ENCODE assay signal across 8 mouse cellular contexts in genomic region chr11:117790286-117790685, GRCm38 (mm10). TPM values are rescaled to one million over a fixed set of nuclear protein-coding genes. Genes with fewer than 3 reads are reported as not detected.
A peak's percentile ranks its signal among the peaks of the same experiment; 100 is the strongest.
DNase-seq lines count a peak whose midpoint lies in the region; ATAC-seq lines count a peak whose summit lies in the region.

No protein-coding gene starts in this region.

- peak overlapping the region; percentile 36 for H3K4me3 ChIP-seq in forebrain, embryonic 10.5 days
- H3K4me3 ChIP-seq in forebrain, embryonic 15.5 days, result no peak overlapping the region
- peak overlapping the region; percentile 16 for H3K4me3 ChIP-seq in intestine, embryonic 14.5 days (ENCODE audit: low read depth, low read length)
- peak overlapping the region; percentile 8; the same call in 1 of the 2 replicates for H3K4me3 ChIP-seq in limb, embryonic 13.5 days
- H3K4me3 ChIP-seq in midbrain, embryonic 13.5 days (replicated peaks), result no peak overlapping the region
- peak overlapping the region; percentile 33 for H3K4me3 ChIP-seq in stomach, embryonic 16.5 days (replicated peaks; ENCODE audit: low read length)

- DNase-seq in forebrain, embryonic 10.5 days (ENCODE audit: extremely low spot score, low spot score), result peak; percentile 73
- DNase-seq in c-Kit-negative CD71-positive TER-119-positive erythroid progenitor cells, embryonic 14.5 days (ENCODE audit: low read depth, low spot score), result peak; percentile 73
- peak; percentile 66 for DNase-seq in gastrocnemius, postnatal 25 days
- DNase-seq in intestine, embryonic 14.5 days (ENCODE audit: low spot score), result peak; percentile 91

- no peak overlapping the region for H3K4me2 ChIP-seq in forebrain, embryonic 15.5 days (replicated peaks)
- H3K4me2 ChIP-seq in intestine, embryonic 14.5 days (ENCODE audit: low read length), result peak overlapping the region; percentile 42
- peak overlapping the region; percentile 49 for H3K4me2 ChIP-seq in limb, embryonic 13.5 days (replicated peaks)
- H3K4me2 ChIP-seq in midbrain, embryonic 13.5 days (replicated peaks), result no peak overlapping the region
- H3K4me2 ChIP-seq in stomach, embryonic 16.5 days (ENCODE audit: low read depth, low read length), result peak overlapping the region; percentile 69

- no peaks in the 10 kb centered on the region for H3K9me3 ChIP-seq in forebrain, embryonic 10.5 days
- no peaks in the 10 kb centered on the region for H3K9me3 ChIP-seq in forebrain, embryonic 15.5 days
- H3K9me3 ChIP-seq in intestine, embryonic 14.5 days (ENCODE audit: control insufficient read depth, low read length), result no peaks in the 10 kb centered on the region
- no peaks in the 10 kb centered on the region; the same call in 1 of the 2 replicates for H3K9me3 ChIP-seq in limb, embryonic 13.5 days
- H3K9me3 ChIP-seq in midbrain, embryonic 13.5 days, result no peaks in the 10 kb centered on the region
- no peaks in the 10 kb centered on the region for H3K9me3 ChIP-seq in stomach, embryonic 16.5 days (replicated peaks; ENCODE audit: control insufficient read depth, low read length)

- no peak for ATAC-seq in forebrain, embryonic 15.5 days (replicated peaks)
- peak; percentile 49 for ATAC-seq in intestine, embryonic 14.5 days (replicated peaks; ENCODE audit: low FRiP score, low TSS enrichment, low read depth)
- ATAC-seq in limb, embryonic 13.5 days (ENCODE audit: low FRiP score, low read depth), result peak; percentile 21; the same call in 1 of the 2 replicates
- ATAC-seq in midbrain, embryonic 13.5 days, result peak; percentile 34; the same call in 1 of the 2 replicates
- ATAC-seq in stomach, embryonic 16.5 days (ENCODE audit: insufficient read depth, low FRiP score), result peak; percentile 41

- H3K27me3 ChIP-seq in forebrain, embryonic 10.5 days (ENCODE audit: poor library complexity, severe bottlenecking), result peaks cover 50% of the 10 kb centered on the region
- H3K27me3 ChIP-seq in forebrain, embryonic 15.5 days, result no peaks in the 10 kb centered on the region
- no peaks in the 10 kb centered on the region for H3K27me3 ChIP-seq in intestine, embryonic 14.5 days (replicated peaks; ENCODE audit: control insufficient read depth, insufficient read depth, low read length)
- H3K27me3 ChIP-seq in limb, embryonic 13.5 days, result no peaks in the 10 kb centered on the region; the same call in none of the 2 replicates
- H3K27me3 ChIP-seq in midbrain, embryonic 13.5 days, result peaks cover 35% of the 10 kb centered on the region
- H3K27me3 ChIP-seq in stomach, embryonic 16.5 days (ENCODE audit: control insufficient read depth, insufficient read depth, low read length), result no peaks in the 10 kb centered on the region

- peaks cover 35% of the 10 kb centered on the region for H3K4me1 ChIP-seq in forebrain, embryonic 10.5 days
- no peaks in the 10 kb centered on the region for H3K4me1 ChIP-seq in forebrain, embryonic 15.5 days
- peaks cover 13% of the 10 kb centered on the region for H3K4me1 ChIP-seq in intestine, embryonic 14.5 days (replicated peaks; ENCODE audit: control insufficient read depth, insufficient read depth, low read length)
- H3K4me1 ChIP-seq in limb, embryonic 13.5 days, result peaks cover 25% of the 10 kb centered on the region
- H3K4me1 ChIP-seq in midbrain, embryonic 13.5 days (replicated peaks), result peaks cover 5% of the 10 kb centered on the region; the same call in 1 of the 2 replicates
- H3K4me1 ChIP-seq in stomach, embryonic 16.5 days (ENCODE audit: control insufficient read depth, insufficient read depth, low read length), result peaks cover 17% of the 10 kb centered on the region

- no peak overlapping the region for H3K9ac ChIP-seq in forebrain, embryonic 15.5 days (replicated peaks)
- H3K9ac ChIP-seq in intestine, embryonic 14.5 days (ENCODE audit: low read length), result no peak overlapping the region
- H3K9ac ChIP-seq in limb, embryonic 13.5 days, result no peak overlapping the region
- H3K9ac ChIP-seq in midbrain, embryonic 13.5 days (replicated peaks), result no peak overlapping the region
- peak overlapping the region; percentile 70 for H3K9ac ChIP-seq in stomach, embryonic 16.5 days (ENCODE audit: low read length)

- 7% methylated on average over 14 of the region's 14 CpGs for WGBS in forebrain, embryonic 10.5 days
- 8% methylated on average over 14 of the region's 14 CpGs for WGBS in forebrain, embryonic 15.5 days
- WGBS in intestine, embryonic 14.5 days, result 4% methylated on average over 14 of the region's 14 CpGs
- 6% methylated on average over 14 of the region's 14 CpGs for WGBS in limb, embryonic 13.5 days
- WGBS in midbrain, embryonic 13.5 days, result 5% methylated on average over 14 of the region's 14 CpGs
- WGBS in stomach, embryonic 16.5 days, result 4% methylated on average over 14 of the region's 14 CpGs

- peak overlapping the region; percentile 27; the same call in 1 of the 2 replicates for H3K27ac ChIP-seq in forebrain, embryonic 10.5 days
- H3K27ac ChIP-seq in forebrain, embryonic 15.5 days (replicated peaks), result no peak overlapping the region
- peak overlapping the region; percentile 77 for H3K27ac ChIP-seq in intestine, embryonic 14.5 days (ENCODE audit: low read depth)
- H3K27ac ChIP-seq in limb, embryonic 13.5 days, result no peak overlapping the region
- H3K27ac ChIP-seq in midbrain, embryonic 13.5 days, result no peak overlapping the region
- peak overlapping the region; percentile 76 for H3K27ac ChIP-seq in stomach, embryonic 16.5 days (ENCODE audit: low read length)

- no peaks in the 10 kb centered on the region for H3K36me3 ChIP-seq in forebrain, embryonic 10.5 days (replicated peaks)
- no peaks in the 10 kb centered on the region for H3K36me3 ChIP-seq in forebrain, embryonic 15.5 days
- H3K36me3 ChIP-seq in intestine, embryonic 14.5 days (ENCODE audit: control insufficient read depth, insufficient read depth, low read length), result no peaks in the 10 kb centered on the region
- no peaks in the 10 kb centered on the region for H3K36me3 ChIP-seq in limb, embryonic 13.5 days
- H3K36me3 ChIP-seq in midbrain, embryonic 13.5 days, result no peaks in the 10 kb centered on the region
- no peaks in the 10 kb centered on the region for H3K36me3 ChIP-seq in stomach, embryonic 16.5 days (ENCODE audit: control insufficient read depth, insufficient read depth, low read length)

RNA-seq across cellular contexts. Expression of gene 6030468B19Rik, which starts 7.2 kb away (rescaled TPM):
- polyA plus RNA-seq in forebrain, embryonic 10.5 days (2016; fragmentation: Nextera tagmentation; extraction: Ambion mirVana), result 1.8 and 3.2 TPM in 2 replicates
- 0.18 TPM in 1 of 2 replicates, not detected in the other for polyA plus RNA-seq in forebrain, embryonic 15.5 days (2015; fragmentation: Nextera tagmentation; extraction: Ambion mirVana)
- total RNA-seq in gastrocnemius, postnatal 25 days (2021), result not detected
- 0.28 TPM in 2 replicates for polyA plus RNA-seq in intestine, embryonic 14.5 days (2014; fragmentation: Nextera tagmentation; extraction: Ambion mirVana)
- polyA plus RNA-seq in limb, embryonic 13.5 days (2015; fragmentation: Nextera tagmentation; extraction: Ambion mirVana), result 0.41 and 0.60 TPM in 2 replicates
- polyA plus RNA-seq in midbrain, embryonic 13.5 days (2015; fragmentation: Nextera tagmentation; extraction: Ambion mirVana), result not detected in 2 replicates
- polyA plus RNA-seq in stomach, embryonic 16.5 days (2015; fragmentation: Nextera tagmentation; extraction: Ambion mirVana), result 2.5 and 4.7 TPM in 2 replicates

RNA-seq across cellular contexts. Expression of gene Tmc6, which starts 8.3 kb away (rescaled TPM):
- 11.0 and 12.2 TPM in 2 replicates for polyA plus RNA-seq in forebrain, embryonic 10.5 days (2016; fragmentation: Nextera tagmentation; extraction: Ambion mirVana)
- 1.9 and 2.6 TPM in 2 replicates for polyA plus RNA-seq in forebrain, embryonic 15.5 days (2015; fragmentation: Nextera tagmentation; extraction: Ambion mirVana)
- 1 to 10 TPM; 6.8 to 7.8 TPM for total RNA-seq in gastrocnemius, postnatal 25 days (2021)
- polyA plus RNA-seq in intestine, embryonic 14.5 days (2014; fragmentation: Nextera tagmentation; extraction: Ambion mirVana), result 20.7 and 26.1 TPM in 2 replicates
- 19.0 and 23.9 TPM in 2 replicates for polyA plus RNA-seq in limb, embryonic 13.5 days (2015; fragmentation: Nextera tagmentation; extraction: Ambion mirVana)
- 3.9 and 4.1 TPM in 2 replicates for polyA plus RNA-seq in midbrain, embryonic 13.5 days (2015; fragmentation: Nextera tagmentation; extraction: Ambion mirVana)
- 31.6 and 36.8 TPM in 2 replicates for polyA plus RNA-seq in stomach, embryonic 16.5 days (2015; fragmentation: Nextera tagmentation; extraction: Ambion mirVana)

RNA-seq across cellular contexts. Expression of gene Tmc8, which starts 8.4 kb away (rescaled TPM):
- polyA plus RNA-seq in forebrain, embryonic 10.5 days (2016; fragmentation: Nextera tagmentation; extraction: Ambion mirVana), result 1.4 and 1.5 TPM in 2 replicates
- 0.43 and 0.45 TPM in 2 replicates for polyA plus RNA-seq in forebrain, embryonic 15.5 days (2015; fragmentation: Nextera tagmentation; extraction: Ambion mirVana)
- 1 to 10 TPM in 1 of 2 experiments, under 1 TPM in 1; 0.56 to 1.6 TPM for total RNA-seq in gastrocnemius, postnatal 25 days (2021)
- polyA plus RNA-seq in intestine, embryonic 14.5 days (2014; fragmentation: Nextera tagmentation; extraction: Ambion mirVana), result 3.8 and 5.2 TPM in 2 replicates
- 0.81 and 1.4 TPM in 2 replicates for polyA plus RNA-seq in limb, embryonic 13.5 days (2015; fragmentation: Nextera tagmentation; extraction: Ambion mirVana)
- 1.3 and 1.4 TPM in 2 replicates for polyA plus RNA-seq in midbrain, embryonic 13.5 days (2015; fragmentation: Nextera tagmentation; extraction: Ambion mirVana)
- polyA plus RNA-seq in stomach, embryonic 16.5 days (2015; fragmentation: Nextera tagmentation; extraction: Ambion mirVana), result 3.2 and 3.7 TPM in 2 replicates

RNA-seq across cellular contexts. Expression of gene Gm20708, which starts 19.2 kb away (rescaled TPM):
- 0.17 and 0.58 TPM in 2 replicates for polyA plus RNA-seq in forebrain, embryonic 10.5 days (2016; fragmentation: Nextera tagmentation; extraction: Ambion mirVana)
- 0.72 and 0.79 TPM in 2 replicates for polyA plus RNA-seq in forebrain, embryonic 15.5 days (2015; fragmentation: Nextera tagmentation; extraction: Ambion mirVana)
- total RNA-seq in gastrocnemius, postnatal 25 days (2021), result 1 to 10 TPM; 1.0 to 1.1 TPM
- 0.83 TPM in 1 of 2 replicates, not detected in the other for polyA plus RNA-seq in intestine, embryonic 14.5 days (2014; fragmentation: Nextera tagmentation; extraction: Ambion mirVana)
- 0.60 and 0.72 TPM in 2 replicates for polyA plus RNA-seq in limb, embryonic 13.5 days (2015; fragmentation: Nextera tagmentation; extraction: Ambion mirVana)
- 0.55 and 0.70 TPM in 2 replicates for polyA plus RNA-seq in midbrain, embryonic 13.5 days (2015; fragmentation: Nextera tagmentation; extraction: Ambion mirVana)
- polyA plus RNA-seq in stomach, embryonic 16.5 days (2015; fragmentation: Nextera tagmentation; extraction: Ambion mirVana), result 0.16 and 0.68 TPM in 2 replicates

RNA-seq across cellular contexts. Expression of gene Syngr2, which starts 19.2 kb away (rescaled TPM):
- 36.9 and 38.0 TPM in 2 replicates for polyA plus RNA-seq in forebrain, embryonic 10.5 days (2016; fragmentation: Nextera tagmentation; extraction: Ambion mirVana)
- 12.3 and 12.6 TPM in 2 replicates for polyA plus RNA-seq in forebrain, embryonic 15.5 days (2015; fragmentation: Nextera tagmentation; extraction: Ambion mirVana)
- total RNA-seq in gastrocnemius, postnatal 25 days (2021), result 100 to 1,000 TPM; 143 to 146 TPM
- polyA plus RNA-seq in intestine, embryonic 14.5 days (2014; fragmentation: Nextera tagmentation; extraction: Ambion mirVana), result 145 TPM in 2 replicates
- 38.4 and 39.5 TPM in 2 replicates for polyA plus RNA-seq in limb, embryonic 13.5 days (2015; fragmentation: Nextera tagmentation; extraction: Ambion mirVana)
- 14.3 and 15.0 TPM in 2 replicates for polyA plus RNA-seq in midbrain, embryonic 13.5 days (2015; fragmentation: Nextera tagmentation; extraction: Ambion mirVana)
- 129 and 157 TPM in 2 replicates for polyA plus RNA-seq in stomach, embryonic 16.5 days (2015; fragmentation: Nextera tagmentation; extraction: Ambion mirVana)

Comparison
In these comparisons a context has a peak if more than half of its experiments do, and no peak if none do; other contexts are left out.
1. H3K27ac ChIP-seq: peak in forebrain, embryonic 10.5 days (single experiment), intestine, embryonic 14.5 days (single experiment) and stomach, embryonic 16.5 days (single experiment); none in forebrain, embryonic 15.5 days (single experiment), limb, embryonic 13.5 days (single experiment) and midbrain, embryonic 13.5 days (single experiment).
2. H3K4me3 ChIP-seq: peak in forebrain, embryonic 10.5 days (single experiment), intestine, embryonic 14.5 days (single experiment), limb, embryonic 13.5 days (single experiment) and stomach, embryonic 16.5 days (single experiment); none in forebrain, embryonic 15.5 days (single experiment) and midbrain, embryonic 13.5 days (single experiment).
3. H3K4me2 ChIP-seq: peak in intestine, embryonic 14.5 days (single experiment), limb, embryonic 13.5 days (single experiment) and stomach, embryonic 16.5 days (single experiment); none in forebrain, embryonic 15.5 days (single experiment) and midbrain, embryonic 13.5 days (single experiment).
4. Peak in every context shown above with its lines, with median percentiles within 50 percentile points of each other: DNase-seq.